Mouse (Mus musculus): ENCODE measurements at regions not wholly inside any gene's neighbourhood (a gene's known extent, or its start where the extent isn't known, plus 50 kb on each side); places are given as distances from the start of the nearest gene placed in this dataset.

- Histone ChIP-seq H3K36me3 (ENCODE audit: control insufficient read depth, insufficient read depth, low read length) (no peaks in the 10 kb centered on the region), H3K4me1 (replicated peaks; ENCODE audit: control insufficient read depth, insufficient read depth, low read length) (peaks cover 24% of the 10 kb centered on the region), H3K27ac (ENCODE audit: control insufficient read depth, insufficient read depth, low read length) (no peak overlapping the region), H3K27me3 (ENCODE audit: control insufficient read depth, insufficient read depth, low read length) (no peaks in the 10 kb centered on the region), H3K4me3 (ENCODE audit: control insufficient read depth, insufficient read depth, low read length) (no peak overlapping the region)
- no peak for TF ChIP-seq POLR2A (IDR thresholded peaks at IDR 0.05; ENCODE audit: control insufficient read depth, extremely low read depth, insufficient read depth, low read length, poor library complexity)
- no peak for TF ChIP-seq CTCF (IDR thresholded peaks at IDR 0.05; ENCODE audit: borderline replicate concordance, control insufficient read depth, extremely low read depth, insufficient read depth, low read length, poor library complexity)
- WGBS: 22% methylated on average over 15 of the region's 15 CpGs
- DNase-seq: peak; percentile 27
Measured at GRCm38 (mm10) chr13:37477749-37478548, 132.9 kb downstream of the Ly86 start.

- Histone ChIP-seq H3K36me3 (ENCODE audit: control insufficient read depth, insufficient read depth, low read length) (no peaks in the 10 kb centered on the region), H3K27me3 (ENCODE audit: control insufficient read depth, insufficient read depth, low read length) (no peaks in the 10 kb centered on the region), H3K27ac (ENCODE audit: control insufficient read depth, insufficient read depth, low read length) (no peak overlapping the region), H3K4me3 (ENCODE audit: control insufficient read depth, insufficient read depth, low read length) (no peak overlapping the region), H3K4me1 (replicated peaks; ENCODE audit: control insufficient read depth, insufficient read depth, low read length) (peaks cover 28% of the 10 kb centered on the region)
- no peak for DNase-seq
- WGBS: 97% methylated on average over 7 of the region's 7 CpGs
- TF ChIP-seq POLR2A (IDR thresholded peaks at IDR 0.05; ENCODE audit: control insufficient read depth, extremely low read depth, insufficient read depth, low read length, poor library complexity) (no peak), CTCF (IDR thresholded peaks at IDR 0.05; ENCODE audit: borderline replicate concordance, control insufficient read depth, extremely low read depth, insufficient read depth, low read length, poor library complexity) (no peak)
Measured at GRCm38 (mm10) chr13:37479182-37479691, 134.2 kb downstream of the Ly86 start.

GRCm38 (mm10) chr13:37481514-37481913, 136.5 kb downstream of the Ly86 start:
- no peak overlapping the region for H3K27ac ChIP-seq (ENCODE audit: control insufficient read depth, insufficient read depth, low read length)

GRCm38 (mm10) chr13:37482038-37482437, 137.0 kb downstream of the Ly86 start:
- DNase-seq: no peak
- TF ChIP-seq CTCF (IDR thresholded peaks at IDR 0.05; ENCODE audit: borderline replicate concordance, control insufficient read depth, extremely low read depth, insufficient read depth, low read length, poor library complexity): no peak
- H3K27ac ChIP-seq (ENCODE audit: control insufficient read depth, insufficient read depth, low read length): no peak overlapping the region
- no peak overlapping the region for H3K4me3 ChIP-seq (ENCODE audit: control insufficient read depth, insufficient read depth, low read length)
- peaks cover 24% of the 10 kb centered on the region for H3K4me1 ChIP-seq (replicated peaks; ENCODE audit: control insufficient read depth, insufficient read depth, low read length)
- H3K36me3 ChIP-seq (ENCODE audit: control insufficient read depth, insufficient read depth, low read length): no peaks in the 10 kb centered on the region
- H3K27me3 ChIP-seq (ENCODE audit: control insufficient read depth, insufficient read depth, low read length): no peaks in the 10 kb centered on the region
- WGBS: 14% methylated on average over 2 of the region's 2 CpGs

More at GRCm38 (mm10) chr13:37481514-37481913, 136.5 kb downstream of the Ly86 start:
- Histone ChIP-seq H3K27me3 (ENCODE audit: control insufficient read depth, insufficient read depth, low read length) (no peaks in the 10 kb centered on the region), H3K4me3 (ENCODE audit: control insufficient read depth, insufficient read depth, low read length) (no peak overlapping the region), H3K36me3 (ENCODE audit: control insufficient read depth, insufficient read depth, low read length) (no peaks in the 10 kb centered on the region), H3K4me1 (replicated peaks; ENCODE audit: control insufficient read depth, insufficient read depth, low read length) (peaks cover 25% of the 10 kb centered on the region)
- no peak for DNase-seq
- TF ChIP-seq CTCF (IDR thresholded peaks at IDR 0.05; ENCODE audit: borderline replicate concordance, control insufficient read depth, extremely low read depth, insufficient read depth, low read length, poor library complexity) (no peak), POLR2A (IDR thresholded peaks at IDR 0.05; ENCODE audit: control insufficient read depth, extremely low read depth, insufficient read depth, low read length, poor library complexity) (no peak)
- 81% methylated on average over 5 of the region's 5 CpGs for WGBS

GRCm38 (mm10) chr13:37482589-37482988, 137.6 kb downstream of the Ly86 start:
- no peaks in the 10 kb centered on the region for H3K36me3 ChIP-seq (ENCODE audit: control insufficient read depth, insufficient read depth, low read length)
- WGBS: 2% methylated on average over 10 of the region's 10 CpGs
- H3K27ac ChIP-seq (ENCODE audit: control insufficient read depth, insufficient read depth, low read length): no peak overlapping the region
- DNase-seq: peak; percentile 62
- no peak overlapping the region for H3K4me3 ChIP-seq (ENCODE audit: control insufficient read depth, insufficient read depth, low read length)
- peaks cover 20% of the 10 kb centered on the region for H3K4me1 ChIP-seq (replicated peaks; ENCODE audit: control insufficient read depth, insufficient read depth, low read length)
- H3K27me3 ChIP-seq (ENCODE audit: control insufficient read depth, insufficient read depth, low read length): no peaks in the 10 kb centered on the region
- TF ChIP-seq POLR2A (IDR thresholded peaks at IDR 0.05; ENCODE audit: control insufficient read depth, extremely low read depth, insufficient read depth, low read length, poor library complexity) (no peak), CTCF (IDR thresholded peaks at IDR 0.05; ENCODE audit: borderline replicate concordance, control insufficient read depth, extremely low read depth, insufficient read depth, low read length, poor library complexity) (no peak)

- no peaks in the 10 kb centered on the region for H3K36me3 ChIP-seq (ENCODE audit: control insufficient read depth, insufficient read depth, low read length)
- H3K4me1 ChIP-seq (replicated peaks; ENCODE audit: control insufficient read depth, insufficient read depth, low read length): peaks cover 14% of the 10 kb centered on the region
- H3K4me3 ChIP-seq (ENCODE audit: control insufficient read depth, insufficient read depth, low read length): peak overlapping the region; percentile 7; the same call in 1 of the 2 replicates
- peak; percentile 20 for DNase-seq
- TF ChIP-seq POLR2A (IDR thresholded peaks at IDR 0.05; ENCODE audit: control insufficient read depth, extremely low read depth, insufficient read depth, low read length, poor library complexity): no peak
- no peak for TF ChIP-seq CTCF (IDR thresholded peaks at IDR 0.05; ENCODE audit: borderline replicate concordance, control insufficient read depth, extremely low read depth, insufficient read depth, low read length, poor library complexity)
- 22% methylated on average over 19 of the region's 19 CpGs for WGBS
- no peak overlapping the region for H3K27ac ChIP-seq (ENCODE audit: control insufficient read depth, insufficient read depth, low read length)
- no peaks in the 10 kb centered on the region for H3K27me3 ChIP-seq (ENCODE audit: control insufficient read depth, insufficient read depth, low read length)
Measured at GRCm38 (mm10) chr13:37483010-37483855, 138.2 kb downstream of the Ly86 start.
